Mouse (Mus musculus) c-Kit-positive CD71-negative TER-119-negative erythroid progenitor cells, embryonic 14.5 days (primary cell): ENCODE data around the gene Fam185a.

Experiments
- DNase-seq: peaks from one replicate; pipeline ENCODE4 v3.0.0-alpha.2; 2013; ENCODE audit warnings: low read depth

The Fam185a gene

DNA sequence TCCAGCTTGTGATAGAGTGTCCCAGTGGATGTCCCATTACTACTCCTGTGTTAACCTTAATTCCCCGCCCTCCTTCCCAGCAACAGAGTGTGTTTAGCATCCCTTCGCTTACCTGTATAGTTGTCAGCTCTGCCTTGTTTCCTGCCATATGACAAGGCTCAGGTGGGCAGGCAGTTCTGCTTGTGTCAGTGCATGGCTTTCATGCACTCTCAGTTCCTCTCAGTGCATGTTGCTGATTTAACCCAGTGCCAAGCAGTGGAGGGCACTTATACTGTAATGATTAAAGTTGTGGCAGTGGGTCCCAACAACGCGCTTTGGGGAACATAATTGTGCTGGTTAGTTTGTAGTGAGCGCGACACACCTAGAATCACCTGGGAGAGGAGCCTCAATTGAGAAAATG, 1.9 kb downstream of the Fam185a start:
- DNase-seq, result no peak

DNA sequence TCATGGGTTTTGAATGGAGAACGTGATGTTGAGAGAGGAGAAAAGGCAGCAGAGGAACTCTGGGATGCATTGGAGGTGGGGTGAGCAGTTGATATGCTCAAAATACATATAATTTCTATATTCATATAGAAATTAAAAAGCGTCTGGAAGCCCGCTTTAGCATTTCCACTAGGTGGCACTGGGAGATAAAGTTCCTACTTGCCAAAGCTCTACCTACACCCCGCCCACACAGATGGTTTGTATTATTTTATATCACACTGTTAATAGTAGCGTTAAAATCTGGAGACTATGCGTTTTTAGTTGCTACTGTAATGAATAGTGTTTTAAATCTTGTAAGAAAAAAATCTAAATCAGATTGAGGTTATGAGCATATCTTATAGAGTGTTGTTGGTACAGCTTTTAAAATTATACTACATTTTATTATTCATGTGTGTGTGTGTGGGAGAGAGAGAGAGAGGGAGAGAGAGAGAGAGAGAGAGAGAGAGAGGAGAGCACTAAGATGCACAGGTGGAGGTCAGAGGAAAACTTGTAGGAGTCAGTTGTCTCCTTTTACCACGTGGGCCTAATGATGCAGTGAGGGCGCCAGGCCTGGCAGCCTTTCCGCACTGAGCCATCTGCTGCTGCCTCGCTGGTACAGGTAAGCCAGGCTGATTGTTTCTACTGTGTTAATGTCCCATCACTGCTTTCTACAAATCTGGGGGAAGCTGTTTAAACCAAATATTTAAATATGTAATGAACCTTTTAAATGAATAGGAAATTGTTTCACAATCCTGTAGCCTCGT, 9.6 kb downstream of the Fam185a start:
- DNase-seq, result no peak

DNA sequence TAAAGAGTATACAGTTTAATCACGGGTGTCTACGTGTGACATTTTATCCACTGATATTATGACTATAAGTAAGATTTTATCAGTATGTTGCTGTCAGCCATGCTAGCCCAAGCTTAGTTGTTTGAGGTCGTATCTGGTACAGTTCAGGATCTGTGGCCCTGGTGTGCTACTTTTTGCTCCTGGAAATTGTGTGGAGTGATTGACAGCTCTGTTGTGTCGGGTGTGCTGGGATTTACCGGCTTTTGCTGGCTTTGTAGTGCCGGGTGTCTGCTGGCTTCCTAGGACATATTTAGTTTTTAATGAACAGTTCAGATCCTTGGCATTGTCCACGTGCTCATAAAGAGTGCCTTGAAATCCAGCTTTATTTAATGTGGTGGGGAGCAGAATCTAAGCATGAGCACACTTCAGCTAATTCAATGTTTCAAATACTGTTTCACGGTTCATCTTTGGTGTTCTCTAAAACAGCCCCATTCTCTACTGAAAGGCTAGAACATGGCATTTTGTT, 11.8 kb downstream of the Fam185a start:
- DNase-seq, result no peak

DNA sequence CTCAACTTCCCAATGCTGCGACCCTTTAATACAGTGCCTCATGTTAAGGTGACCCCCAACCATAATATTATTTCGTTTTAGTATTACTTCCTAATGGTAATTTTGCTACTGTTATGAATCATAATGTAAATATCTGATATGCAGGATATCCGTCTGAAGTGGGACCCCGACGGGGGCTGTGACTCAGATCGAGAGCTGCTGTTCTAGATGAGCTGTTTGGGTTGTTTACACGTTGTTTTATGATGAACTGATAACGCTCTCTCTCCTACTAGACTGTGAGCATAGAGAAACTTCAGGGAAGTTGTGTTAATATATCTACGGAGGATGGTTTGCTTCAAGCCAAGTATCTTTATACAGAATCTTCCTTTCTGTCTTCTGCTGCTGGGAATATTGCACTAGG, 13.7 kb downstream of the Fam185a start:
- DNase-seq, result no peak

- DNase-seq, result no peak
Measured at GRCm38 (mm10) chr5:21439446-21440110, 14.8 kb downstream of the Fam185a start.

DNA sequence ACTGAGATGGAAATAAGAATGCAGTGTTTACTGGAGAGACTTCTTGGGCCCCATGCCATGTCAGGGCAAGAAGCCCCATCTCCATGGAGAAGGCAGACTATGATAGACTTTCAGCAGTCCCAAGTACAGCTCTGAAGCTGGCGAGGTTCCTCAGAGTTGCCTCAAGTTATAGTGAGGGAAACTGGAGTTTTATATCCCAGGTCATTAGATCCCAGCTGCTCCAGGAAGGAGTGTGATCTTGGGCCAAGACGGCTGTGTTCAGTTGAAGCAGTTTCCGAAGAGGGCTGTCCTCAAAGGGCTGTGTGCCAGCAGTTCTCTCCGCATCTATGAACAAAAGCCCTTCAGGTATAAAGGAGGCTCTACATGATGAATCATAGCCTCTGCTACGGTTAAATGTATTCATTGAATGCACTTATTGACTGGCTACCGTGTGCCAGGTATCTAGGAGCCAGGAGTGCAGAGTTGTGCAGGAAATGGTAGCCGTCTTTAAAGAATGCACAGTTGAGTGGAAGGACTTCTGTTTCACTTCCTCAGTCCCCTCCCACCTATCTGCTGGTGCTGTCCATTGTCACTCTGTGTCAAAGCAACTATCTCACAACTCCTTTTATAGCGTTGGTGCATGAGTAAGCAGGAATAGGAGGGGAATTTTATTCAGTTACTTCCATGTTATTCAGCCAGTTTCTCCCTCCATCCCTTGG, 16.2 kb downstream of the Fam185a start:
- DNase-seq, result no peak

- no peak for DNase-seq
Measured at GRCm38 (mm10) chr5:21467387-21467786, 42.6 kb downstream of the Fam185a start.

- DNase-seq, result no peak
Measured at GRCm38 (mm10) chr5:21468100-21468499, 43.3 kb downstream of the Fam185a start.

DNA sequence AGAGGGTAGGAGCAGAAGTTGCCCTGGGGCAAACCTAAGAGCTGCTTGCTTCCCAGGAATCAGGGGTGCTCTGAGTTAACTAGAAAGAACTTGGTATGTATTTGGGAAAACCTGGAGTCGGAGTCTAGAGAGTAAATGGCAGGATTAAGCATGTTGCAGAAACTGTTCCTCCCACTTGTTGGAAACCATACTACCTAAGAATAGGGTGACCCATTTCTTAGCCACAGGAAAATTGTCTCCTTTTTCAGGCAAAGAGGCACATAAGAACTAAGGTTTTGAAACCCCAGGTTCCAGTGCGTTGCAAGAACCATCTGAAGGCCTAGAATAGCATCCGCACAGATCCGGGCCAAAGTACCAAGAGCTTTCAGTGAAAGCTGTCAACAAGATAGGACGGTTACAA, 53.7 kb downstream of the Fam185a start:
- DNase-seq, result no peak

DNA sequence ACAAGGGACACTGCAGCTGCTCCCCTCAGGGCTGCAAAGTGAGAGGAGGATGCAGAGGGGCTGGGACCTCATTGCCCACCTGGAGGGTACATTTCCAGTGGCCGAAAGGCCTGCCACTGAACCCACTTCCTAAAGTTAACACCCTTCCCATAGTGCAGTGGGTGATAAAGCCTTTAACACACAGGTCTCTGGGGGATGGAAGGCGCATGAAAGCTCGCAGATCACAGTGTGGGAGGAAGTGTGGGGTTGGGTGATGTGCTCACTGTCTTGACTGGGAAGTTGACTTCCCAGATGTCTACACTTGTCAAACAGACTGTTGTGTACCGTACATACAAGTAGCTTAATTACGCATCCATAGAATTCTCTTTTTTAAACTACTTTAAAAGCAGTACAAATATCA, 55.0 kb downstream of the Fam185a start:
- DNase-seq, result no peak

DNA sequence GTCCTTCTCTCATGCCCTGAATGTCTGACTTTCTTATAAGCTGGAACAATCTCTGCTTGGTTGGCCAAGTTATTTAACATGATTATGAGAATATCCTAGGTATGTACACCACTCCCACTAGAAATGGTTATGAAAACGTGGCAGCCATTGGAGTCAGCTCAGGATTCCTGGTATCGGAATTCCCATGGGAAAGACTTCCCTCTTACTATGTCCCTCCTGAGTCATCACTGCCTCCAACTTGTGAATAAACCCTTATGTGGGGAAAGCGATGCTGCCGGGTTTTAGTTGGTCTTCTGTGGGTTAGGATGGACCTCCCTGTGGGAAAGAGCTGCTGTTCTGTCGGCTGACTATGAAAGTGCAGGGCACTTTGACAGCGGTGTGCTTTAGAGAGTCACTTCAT, 56.8 kb downstream of the Fam185a start:
- no peak for DNase-seq

DNA sequence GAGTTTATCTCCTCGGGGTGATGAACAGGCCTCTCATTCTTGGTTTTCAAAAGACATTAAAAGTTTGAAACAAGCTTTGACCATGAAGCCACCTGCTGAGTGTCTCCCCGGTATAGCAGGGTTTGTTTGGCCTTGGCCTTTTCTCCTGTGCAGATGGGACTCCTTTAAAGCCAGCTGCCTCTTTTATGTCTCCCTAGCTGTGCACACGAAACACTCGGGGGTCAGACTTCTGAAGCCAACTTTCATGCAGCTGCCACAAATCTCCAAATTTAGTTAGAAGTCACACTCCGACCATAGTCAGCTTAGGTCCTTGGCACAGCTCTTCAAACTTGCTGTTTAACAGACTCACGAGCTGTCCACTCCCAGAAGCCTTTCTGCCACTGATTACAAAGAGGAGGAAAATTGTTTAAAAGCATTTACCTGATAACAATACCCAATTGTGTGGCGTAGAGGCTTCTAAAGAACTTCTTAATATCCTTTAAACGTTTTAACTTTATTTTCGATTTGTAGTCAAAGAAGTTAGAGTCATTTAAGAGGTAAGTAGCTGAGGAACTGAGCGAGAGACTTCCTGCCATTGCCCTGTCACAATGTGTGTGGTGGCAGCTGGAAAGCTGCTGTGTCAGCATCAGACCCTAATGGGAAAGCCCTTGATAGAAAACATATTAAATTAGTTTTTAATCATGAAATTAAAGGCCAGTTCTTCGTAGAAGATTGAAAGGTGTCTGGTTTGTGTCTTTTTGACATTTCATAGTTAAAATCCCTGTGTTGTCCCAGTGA, 57.9 kb downstream of the Fam185a start:
- no peak for DNase-seq

DNA sequence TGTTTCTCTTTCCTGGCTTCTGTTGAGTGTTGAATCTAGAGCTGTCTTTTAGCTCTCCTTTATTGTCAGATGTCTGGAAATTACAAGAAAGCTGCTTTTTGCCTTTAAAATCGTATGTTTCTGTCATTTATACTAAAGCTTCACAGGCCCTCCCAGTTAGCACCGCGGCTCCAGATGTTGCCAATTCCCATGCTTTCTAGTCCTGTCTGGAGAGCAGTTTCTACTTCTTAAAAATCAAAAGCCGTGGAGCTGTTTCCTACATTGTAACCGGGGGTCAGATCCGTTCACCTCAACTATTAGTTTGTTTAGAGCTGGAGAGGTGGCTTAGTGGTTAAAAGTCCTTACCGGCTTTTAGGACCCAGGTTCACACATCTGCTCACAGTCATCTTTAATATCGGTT, 58.5 kb downstream of the Fam185a start:
- DNase-seq, result no peak

GRCm38 (mm10) chr5:21485197-21485829, 60.6 kb downstream of the Fam185a start:
- DNase-seq, result no peak

DNA sequence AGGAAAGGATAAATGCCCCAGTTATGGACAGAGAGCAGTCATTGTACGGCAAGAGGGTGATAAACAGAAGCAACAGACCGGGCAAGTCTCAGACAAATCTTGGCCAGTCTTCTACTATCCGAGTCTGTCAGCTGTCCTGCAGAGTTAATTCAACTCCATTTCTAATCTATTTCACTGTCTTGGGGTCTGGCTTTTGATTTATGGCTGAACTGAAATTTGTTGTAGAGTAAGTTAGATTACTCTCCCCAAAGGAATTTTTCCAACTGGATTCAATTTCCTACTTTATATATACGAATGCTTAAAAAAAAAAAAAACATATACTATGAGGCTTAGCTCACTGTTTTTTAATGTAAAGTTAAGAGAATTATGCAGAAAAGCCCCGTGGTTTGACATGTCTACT, 62.0 kb downstream of the Fam185a start:
- DNase-seq, result no peak

DNA sequence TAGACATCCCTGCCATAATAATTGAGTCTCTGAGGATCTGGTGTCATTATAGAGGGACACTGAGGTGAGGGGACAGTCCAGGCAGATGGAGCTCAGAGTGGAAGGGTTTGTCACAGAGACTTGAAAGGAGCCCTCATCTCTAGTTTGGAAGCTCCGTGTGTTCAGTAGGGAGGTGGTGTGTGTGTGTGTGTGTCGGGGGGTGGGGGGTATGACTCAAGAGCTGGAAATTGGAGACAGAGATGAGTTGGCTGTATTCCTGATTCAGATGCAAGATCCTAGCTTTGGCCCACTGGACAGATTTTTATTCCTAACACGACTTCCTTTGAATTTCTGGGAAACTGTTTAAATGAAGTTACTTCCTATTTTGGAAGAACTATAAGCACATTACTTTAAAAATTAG, 62.5 kb downstream of the Fam185a start:
- DNase-seq, result no peak

DNA sequence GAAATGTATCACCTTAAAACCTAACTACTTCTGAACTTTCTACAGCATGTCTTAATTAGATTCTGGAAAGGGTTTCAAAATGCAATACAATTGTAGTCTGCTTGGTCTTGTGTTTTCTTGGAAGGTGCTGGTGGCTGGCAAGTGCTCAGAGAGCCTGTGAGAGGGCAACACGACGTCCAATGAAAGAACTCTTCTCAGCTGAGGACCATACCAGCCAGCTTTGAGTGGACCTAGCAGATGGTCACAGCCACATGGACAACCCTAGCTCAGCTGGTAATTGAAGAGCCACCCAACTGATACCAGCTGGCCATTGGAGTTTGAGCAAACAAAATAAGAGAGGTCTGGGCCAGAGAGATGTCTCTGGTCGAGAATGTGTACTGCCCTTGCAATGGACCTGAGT, 63.0 kb downstream of the Fam185a start:
- no peak for DNase-seq

GRCm38 (mm10) chr5:21488506-21488905, 63.7 kb downstream of the Fam185a start:
- DNase-seq, result no peak

DNA sequence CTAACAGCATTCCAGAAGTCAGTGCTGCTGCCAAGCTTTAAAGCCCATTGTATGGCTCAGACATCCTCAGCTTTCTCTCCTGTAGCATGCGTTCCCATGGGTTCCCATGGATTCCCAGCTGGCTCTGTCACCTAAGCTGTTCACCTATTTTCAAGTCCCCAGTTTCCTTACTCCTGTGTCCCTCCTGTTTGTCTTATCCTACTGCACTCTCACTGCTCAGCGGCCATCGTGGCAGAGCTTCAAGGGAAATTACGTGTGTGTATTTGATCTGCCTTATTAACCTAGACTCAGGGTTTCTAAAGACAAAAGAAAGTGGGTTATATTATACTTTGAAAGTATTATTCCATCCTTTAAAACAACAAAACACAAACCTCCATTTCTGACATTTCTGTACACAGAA, 64.4 kb downstream of the Fam185a start:
- no peak for DNase-seq

GRCm38 (mm10) chr5:21491469-21491868, 66.7 kb downstream of the Fam185a start:
- no peak for DNase-seq

DNA sequence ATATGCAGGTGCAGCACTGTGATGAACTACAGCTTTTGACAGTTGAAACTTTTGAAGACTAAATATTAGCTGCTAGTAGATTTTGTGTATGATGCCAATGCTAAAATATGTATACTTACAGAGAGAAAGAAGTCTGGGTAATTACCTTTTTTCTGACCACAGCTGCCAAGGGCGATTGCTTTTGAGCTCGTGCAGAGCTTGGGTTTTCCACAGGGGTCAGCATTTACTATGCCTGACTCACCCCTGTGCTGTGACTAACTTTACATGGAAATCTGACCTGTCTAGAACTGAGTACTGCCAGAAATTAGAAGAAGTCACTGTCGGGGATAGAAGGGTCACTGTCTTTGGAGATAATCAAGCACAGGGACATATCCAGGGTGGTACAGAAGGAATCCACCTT, 67.5 kb downstream of the Fam185a start:
- no peak for DNase-seq
